Mouse (Mus musculus): Measurements from ENCODE around the gene Vsig10.

Vsig10 gene

DNA sequence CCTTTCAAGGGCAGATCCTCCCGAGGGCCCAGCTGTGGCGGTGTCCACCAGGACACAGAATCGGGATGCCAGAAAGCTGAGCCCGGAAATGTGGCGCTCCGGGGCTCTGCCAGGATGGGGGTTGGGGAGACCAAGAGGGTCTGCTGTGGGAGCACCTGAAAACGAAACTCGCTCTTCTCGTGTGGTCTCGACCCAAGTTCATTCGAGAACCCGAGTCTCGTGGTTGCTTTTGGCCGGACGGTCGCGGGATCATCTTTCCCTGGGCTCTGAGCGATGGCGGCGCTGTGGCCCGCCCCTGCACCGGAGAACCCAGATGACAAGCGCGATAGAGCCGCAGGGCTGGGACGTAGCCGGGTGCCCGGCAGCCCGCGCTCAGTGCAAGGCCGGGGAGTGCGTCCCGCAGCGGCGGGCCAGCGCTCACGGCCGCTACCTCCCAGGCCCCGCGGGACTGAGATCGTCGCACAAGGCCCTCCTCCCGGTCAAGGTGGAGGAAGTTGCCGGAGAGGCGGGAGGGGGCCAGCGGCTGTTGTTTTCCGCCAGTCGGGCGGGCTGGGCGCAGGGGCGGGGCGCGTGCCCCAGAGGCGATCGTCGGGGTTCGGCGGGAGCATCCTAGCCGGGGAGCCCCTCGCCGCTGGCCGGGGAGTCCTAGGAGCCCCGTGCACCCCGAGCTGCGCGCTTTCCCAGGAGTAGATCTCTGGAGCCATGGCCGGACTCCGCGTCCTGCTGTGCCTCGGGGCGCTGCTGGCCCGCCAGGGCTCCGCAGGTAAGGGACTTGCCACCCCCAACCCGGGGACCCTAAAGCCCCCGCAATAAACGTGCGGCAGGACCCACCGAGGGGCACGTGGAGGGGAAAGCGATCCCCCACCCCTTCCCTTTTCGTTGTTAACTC is at the start of gene Vsig10:
Gene Vsig10 (plus strand): TSS at position 343 of the 889 bp plus-strand sequence.
- DNase-seq: peak; percentile 74 to 86

DNA sequence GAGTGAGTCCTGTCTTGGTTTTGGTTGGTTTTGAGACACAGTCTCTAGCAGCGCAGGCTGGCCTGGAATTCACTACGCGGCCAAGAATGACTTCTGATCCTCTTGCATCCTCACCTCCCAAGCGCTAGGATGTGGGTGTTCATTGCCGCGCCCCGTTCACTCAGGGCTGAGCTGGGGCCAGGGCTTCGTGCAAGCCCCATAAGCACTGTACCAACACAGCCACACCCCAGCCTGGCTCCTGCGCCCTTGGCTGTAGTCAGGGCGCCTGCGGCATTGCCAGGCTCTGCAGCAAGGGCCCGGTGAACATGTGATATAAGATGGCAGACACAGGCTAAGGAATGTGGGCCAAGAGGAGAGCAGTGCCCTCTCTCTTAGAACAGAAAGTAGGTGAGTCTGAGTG is 49.5 kb upstream of the Vsig10 start:
- no peak for DNase-seq

DNA sequence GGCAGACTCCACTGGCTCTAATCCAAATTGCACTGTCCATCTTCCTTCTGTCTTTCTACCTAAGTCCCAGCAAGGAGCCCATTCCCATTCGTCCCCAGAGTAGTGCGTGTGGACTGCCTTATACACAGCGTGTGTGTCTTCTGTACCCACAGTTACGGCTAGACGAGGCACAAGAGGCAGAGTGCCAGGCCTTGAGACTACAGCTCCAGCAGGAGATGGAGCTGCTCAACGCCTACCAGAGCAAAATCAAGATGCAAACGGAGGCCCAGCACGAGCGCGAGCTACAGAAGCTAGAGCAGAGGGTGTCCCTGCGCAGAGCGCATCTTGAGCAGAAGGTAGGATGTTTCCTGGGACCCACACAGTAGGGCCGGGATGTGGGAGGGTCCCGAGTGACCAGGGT is 46.9 kb upstream of the Vsig10 start:
- no peak for DNase-seq

DNA sequence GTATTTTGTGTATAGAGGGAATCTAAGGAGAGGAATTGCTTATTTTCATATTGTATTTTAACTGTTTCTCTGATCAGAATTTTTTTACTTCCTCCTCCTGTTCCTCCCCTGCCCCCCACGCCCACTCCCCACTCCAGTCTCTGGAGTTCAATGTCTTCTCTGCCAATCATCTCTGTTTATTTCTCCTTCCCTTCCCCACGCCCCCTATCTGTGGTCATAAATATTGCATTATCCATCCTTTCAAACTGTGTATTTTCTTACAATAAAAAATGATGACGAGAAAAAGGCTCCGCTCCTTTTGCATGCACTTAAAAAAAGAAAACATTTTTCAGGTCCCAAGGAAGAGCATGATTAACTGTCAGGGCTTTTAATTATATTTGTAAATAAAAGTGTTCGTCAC is 44.1 kb upstream of the Vsig10 start:
- no peak for DNase-seq

DNA sequence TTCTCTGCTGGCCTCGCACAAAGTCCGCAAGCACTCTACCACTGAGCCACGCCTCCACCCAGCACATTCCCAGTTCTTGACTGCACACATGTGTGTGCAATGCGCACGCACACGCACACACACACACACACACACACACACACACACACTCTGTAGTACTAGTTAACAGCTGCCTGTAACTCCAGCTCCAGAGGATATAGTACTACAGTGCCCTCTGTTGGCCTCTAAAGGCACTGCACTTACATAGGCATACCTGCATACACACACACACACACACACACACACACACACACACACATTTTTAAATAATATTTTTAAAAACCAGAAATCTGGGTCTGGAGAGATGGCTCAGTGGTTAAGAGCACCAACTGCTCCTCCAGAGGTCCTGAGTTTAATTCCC is 41.1 kb upstream of the Vsig10 start:
- peak in 1 of 2 experiments; percentile 27 for DNase-seq

DNA sequence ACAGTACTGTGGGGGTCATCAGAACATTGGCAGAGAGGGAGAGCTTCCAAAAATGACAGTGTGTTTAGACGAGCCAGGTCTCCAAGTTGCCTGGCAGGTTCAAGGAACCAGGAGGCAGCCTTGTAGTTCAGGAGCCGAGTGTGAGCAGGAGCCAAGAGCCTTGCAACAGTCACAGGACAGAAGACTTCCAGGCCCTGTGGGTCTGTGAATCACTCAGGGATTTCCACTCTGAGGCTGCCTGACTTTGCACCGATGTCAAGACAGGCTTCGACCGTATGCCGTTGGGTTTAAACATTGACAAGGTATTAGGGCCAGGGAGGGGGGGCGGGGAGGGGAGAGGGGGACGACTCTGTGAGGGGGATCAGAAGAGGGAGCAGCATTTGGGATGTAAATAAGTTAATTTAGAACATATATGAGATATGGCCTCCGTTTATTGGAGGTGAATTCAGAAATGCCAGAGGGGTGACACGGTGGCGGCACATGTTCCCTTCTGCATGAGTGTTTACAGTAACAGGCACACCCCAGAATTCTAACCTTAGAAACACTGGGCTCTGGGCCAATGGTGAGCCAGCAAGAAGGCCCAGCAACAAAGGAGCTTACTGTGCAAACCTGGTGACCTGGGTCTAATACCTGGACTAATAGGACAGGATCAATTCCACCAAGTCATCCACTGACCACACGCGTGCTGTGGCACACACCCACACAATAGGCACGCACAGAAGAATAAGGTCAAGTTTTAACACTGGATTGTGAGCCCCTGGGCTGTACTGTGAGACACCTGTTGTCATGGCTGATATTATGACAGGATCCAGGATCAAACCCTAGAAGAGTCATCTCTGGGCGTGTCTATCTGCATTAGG is 39.8 kb upstream of the Vsig10 start:
- peak; percentile 90 to 92 for DNase-seq

DNA sequence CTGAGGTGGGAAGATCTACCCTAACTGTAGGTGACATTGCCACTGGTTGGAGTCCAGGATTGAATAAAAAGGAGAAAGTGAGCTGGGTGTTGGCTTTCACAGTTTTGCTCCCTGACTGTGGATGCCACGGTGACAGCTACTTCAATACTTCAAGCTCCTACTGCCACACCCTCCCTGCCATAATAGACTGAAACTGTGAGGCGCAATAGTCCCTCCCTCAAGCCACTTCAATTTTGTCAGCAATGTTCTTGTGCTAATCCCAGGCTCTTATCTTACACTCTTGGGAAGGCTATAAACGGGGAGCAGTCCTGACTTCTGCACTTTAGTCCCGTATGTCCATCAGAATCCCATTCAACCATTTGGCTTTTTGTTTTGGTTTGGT is 39.2 kb upstream of the Vsig10 start:
- no peak for DNase-seq

DNA sequence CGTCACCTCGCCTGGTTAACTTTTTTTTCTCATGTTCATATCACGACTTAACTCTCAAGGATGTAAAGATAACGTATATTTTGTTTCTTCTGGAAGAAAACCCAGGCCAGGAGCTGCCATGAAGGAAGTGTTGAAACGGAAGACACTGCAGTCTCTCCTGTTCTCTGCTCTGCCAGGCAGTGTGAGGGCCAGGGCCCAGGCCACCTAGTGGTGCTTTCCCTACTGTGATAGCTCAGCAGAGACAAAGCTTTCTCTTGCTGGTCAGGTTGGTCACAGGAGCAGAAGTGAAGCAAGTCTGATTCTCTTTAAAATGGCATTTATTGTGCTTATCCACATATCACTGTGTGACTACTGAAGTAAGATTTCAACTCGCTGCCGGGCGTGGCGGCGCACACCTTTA is 37.3 kb upstream of the Vsig10 start:
- DNase-seq: peak in 1 of 2 experiments; percentile 67

DNA sequence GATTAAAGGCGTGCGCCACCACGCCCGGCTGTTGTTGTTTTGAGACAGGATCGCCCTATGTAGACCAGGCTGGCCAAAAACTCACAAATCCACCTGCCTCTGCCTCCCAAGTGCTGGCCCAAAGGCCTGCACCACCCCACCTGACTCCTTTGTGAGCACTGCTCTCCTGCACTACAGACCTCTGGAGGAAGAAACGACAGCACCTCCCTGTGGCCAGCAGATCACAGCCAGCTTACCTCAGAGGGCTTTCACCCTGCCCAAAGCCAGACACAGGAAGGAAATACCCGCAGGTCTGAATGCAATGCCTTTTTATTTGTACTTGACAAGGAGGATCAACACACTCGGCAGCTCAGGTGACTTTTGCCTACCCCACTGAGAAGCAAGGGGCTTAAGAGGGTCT is 36.5 kb upstream of the Vsig10 start:
- DNase-seq: no peak

DNA sequence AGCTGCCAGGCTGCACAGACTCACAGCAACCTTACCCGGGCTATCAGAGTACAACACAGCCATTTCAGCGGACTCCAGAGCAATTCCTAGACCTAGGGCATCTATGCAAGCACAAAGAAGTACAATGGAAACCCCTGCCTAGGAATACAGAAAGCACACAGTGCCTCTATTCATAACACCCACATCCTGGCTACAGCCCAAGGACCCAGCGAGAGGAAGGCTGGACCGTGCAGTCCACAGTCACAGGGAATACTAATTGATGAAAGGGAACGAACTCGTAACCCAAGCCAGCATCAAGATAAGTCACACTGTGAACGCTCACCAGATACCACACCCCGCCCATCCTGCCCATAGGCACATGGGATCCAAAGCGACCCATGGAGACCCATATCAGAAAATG is 34.9 kb upstream of the Vsig10 start:
- DNase-seq: no peak

DNA sequence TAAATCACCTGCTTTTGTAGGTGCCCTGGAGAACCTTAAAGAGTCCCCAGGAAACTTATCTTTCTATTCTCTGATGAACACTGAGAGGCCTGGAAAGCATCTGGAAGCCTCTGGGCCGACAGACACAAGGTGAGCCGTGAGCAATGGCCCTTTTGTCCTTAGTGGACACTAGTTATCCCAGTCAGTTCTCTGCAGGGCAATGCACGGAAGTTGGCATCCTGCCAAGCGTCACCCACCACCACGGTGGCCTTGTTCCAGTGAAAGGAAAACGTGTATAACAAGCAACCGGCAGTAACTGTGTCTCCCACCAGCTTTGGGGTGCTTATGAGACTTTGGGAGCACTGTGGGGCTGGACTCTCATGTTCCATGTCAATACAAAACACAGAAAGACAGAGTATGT is 34.2 kb upstream of the Vsig10 start:
- no peak for DNase-seq

DNA sequence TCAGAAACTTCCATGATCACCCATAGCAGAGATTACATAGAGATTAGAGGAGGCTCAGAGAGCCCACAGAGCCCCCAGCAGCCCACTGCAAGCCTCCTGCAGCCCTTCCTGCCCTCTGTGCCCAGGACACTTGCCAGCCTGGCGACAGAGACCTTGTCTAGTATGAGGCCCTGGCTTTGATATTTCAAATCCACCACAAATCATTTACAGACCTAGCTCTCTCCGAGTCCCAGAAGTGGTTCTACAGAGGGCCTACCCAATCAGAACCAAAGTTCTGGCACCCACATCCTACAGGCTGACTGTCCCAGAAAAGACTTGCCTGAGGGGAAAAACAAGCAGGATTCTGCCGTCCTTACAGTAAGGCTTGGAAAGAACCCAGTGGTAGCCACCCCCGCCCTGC is 33.6 kb upstream of the Vsig10 start:
- DNase-seq: peak; percentile 60 to 64

DNA sequence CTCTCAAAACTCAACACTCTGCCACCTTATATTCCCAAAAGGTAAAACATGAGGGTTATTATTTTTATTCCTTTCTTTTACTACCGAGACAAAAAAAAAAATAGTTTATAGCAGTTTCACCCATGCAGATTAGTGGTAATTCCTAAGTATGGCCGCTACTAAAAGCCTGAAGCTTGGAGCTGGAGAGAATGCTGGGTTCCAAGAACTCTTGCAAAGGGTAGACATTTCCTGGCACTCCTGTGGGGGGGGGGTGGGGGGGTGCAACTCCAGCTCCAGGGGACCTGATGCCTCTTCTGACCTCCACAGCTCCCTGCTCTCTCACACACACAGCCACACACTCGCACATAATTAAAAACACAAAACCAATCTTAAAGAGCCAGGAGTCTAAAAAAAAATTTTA is 32.6 kb upstream of the Vsig10 start:
- DNase-seq: no peak

DNA sequence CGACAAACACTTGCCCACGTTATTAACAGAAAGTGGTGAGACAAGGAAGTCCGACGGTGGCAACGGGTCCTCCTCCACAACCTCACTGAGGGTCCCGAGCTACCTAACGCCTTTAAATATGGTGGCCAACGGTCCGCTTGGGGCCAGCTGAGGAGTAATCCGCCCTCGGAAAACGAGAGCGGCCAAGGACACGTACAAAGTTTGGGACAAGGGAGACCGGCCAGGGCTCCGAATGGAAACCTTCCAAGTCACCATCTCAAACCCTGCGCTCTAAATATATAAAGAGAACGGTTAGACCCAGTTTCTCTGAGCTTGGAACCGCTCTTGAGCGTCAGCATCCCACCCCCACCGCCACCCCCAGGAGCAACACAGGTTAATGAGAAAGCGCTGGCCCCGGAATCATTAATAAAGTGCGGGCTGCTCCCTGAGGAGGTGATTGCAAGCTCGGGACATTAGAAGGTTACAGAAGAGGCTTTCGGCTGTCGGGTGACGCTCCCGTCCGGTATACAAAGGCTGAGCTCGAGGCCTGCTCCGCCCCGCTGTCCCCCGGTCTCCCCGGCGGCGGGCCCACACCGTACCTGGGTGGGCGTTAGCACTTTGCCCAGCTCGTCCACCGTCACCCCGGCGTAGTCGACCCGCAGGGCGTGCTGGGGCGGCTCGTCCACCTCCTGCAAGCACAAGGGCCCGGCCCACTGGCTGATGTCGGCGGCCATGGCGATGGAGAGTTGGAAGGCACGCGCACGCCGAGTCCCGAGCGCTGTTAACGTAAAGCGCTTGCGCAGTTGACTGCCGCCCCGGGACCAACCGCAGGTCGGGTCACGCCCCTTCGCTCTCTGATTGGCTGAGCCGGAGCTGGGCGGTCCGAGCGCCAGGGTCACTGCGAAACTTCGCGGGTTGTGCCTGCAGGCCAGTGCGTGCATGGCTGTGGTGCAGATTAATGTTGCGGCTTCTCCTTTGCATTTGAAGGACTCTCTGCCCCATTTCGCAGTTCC is 31.8 kb upstream of the Vsig10 start, which contains the start of gene Pebp1:
Gene Pebp1 (minus strand): TSS at position 795 of the 992 bp plus-strand sequence.
- DNase-seq: peak; percentile 97 to 98

DNA sequence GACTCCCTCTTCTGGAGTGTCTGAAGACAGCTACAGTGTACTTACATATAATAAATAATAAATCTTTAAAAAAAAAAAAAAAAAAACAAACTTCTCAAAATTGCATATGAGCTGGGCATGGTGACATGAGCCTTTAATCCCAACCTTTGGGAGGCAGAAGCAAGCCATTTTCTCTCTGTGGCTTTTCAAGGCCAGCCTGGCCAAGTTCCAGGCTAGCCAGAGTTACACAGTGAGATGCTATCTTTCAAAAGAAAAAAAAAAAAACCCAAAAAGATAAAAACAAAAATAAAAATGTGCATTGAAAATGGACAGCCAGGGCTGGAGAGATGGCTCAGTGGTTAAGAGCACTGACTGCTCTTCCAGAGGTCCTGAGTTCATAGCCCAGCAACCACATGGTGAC is 29.2 kb upstream of the Vsig10 start:
- no peak for DNase-seq

DNA sequence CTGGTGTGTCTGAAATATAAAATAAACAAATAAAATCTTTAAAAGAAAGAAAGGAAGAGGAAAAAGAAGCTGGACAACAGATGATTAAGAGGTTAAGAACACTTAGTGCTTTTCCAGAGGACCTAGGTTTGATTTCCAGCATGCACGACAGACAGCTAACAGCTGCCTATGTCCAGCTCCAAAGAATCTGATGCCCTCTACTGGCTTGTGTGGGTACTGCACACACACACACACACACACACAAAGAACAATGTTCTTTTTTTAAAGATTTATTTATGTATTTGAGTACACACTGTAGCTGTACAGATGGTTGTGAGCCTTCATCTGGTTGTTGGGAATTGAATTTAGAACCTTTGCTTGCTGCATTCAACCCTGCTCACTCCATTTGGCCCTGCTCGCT is 28.8 kb upstream of the Vsig10 start:
- DNase-seq: no peak

DNA sequence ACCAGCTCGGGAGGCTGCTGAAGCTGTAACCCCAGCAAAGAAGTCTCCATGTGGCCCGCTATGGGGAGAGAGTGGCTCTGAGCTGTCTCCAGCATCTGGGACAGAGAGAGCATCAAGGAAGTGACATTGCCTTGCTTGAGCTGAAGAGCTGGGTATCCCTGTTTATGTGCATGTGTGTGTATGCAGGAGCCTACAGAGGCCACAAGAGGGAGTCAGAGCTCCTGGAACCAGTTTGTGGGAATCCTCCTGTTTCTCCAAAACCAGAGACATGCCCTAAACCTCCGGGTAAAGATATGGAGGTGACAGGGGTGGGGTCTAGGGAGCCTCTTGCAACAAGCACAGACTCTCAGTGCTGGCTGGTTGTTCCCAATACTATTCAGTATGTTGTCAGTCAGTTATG is 27.6 kb upstream of the Vsig10 start:
- DNase-seq: no peak

DNA sequence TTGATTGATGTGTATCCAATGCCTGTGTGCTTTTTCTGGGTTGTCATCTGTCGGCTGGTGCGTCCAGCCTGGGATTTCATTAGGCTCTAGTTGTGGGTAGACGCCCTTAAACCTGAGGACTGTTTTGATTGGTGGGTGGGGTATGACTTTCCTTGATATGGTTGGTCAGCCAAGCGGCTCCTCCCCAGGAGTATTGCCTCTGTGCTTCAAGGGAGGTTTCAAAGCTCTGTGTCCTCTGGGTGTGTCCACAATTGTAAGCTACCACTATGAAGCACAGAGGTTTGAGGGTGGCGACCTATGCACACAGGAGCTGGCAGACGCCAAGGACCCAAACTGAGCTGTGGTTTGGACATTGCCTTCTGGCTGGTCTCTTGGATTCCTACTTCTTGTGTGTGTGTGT is 26.3 kb upstream of the Vsig10 start:
- DNase-seq: peak; percentile 49 to 64

DNA sequence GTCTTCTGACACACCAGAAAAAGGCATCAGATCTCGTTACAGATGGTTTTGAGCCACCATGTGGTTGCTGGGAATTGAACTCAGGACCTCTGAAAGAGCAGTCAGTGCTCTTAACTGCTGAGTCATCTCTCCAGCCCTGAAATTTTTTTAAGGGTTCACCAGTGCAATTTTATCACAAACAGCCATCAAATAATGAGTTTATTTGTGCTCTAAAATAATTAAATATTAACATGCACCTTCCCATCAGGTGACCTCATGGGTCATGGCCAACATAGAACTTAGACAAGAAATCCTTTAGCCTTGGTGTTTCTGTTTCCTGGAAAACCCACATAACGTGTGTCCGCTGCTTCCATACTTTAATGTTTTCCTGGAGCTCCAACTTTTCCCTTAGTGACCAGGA is 25.1 kb upstream of the Vsig10 start:
- DNase-seq: peak in 1 of 2 experiments; percentile 26

DNA sequence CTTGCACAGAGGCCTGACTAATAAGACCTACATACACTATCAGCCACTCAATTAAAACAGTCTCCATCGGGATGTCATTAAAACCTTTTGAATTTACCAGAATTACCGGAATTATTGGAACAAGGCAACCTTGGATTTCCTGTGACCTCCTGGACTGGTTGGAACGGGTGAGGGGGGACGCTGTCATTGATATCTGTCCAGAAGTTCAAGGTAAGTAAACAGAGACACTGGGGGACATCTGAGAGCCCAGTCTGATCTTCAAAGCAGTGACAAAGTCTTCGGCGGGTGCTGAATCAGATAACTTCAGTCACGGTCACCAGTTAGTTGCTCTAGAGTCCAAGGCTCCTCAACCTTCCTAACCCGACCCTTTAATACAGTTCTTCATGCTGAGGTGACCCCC is 23.9 kb upstream of the Vsig10 start:
- no peak for DNase-seq

DNA sequence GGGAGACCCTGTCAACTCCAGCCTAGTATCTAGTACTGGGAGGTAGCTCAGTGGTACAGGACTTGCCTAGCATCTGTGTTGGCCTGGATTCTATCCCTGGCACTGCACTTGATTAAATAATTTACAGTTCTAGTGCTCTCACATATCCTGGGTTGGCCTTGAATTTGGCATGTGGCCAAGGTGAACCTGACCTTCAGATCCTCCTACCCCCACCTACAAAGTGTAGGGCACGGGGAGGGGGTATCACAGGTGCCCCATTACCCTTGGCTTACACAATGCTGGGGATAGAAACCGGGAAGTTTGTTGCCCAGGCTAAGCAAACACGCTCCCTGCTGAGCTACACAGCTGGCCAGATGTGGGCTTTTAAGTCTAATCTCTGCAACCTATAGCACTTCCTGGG is 16.0 kb upstream of the Vsig10 start:
- DNase-seq: peak; percentile 50 to 51

All from kidney, postnatal 36 days (tissue).